Mouse (Mus musculus) CD4-positive, CD25-positive, alpha-beta regulatory T cell, adult 2 months (primary cell): ENCODE data around the gene Dct.
A peak's percentile ranks its signal among the peaks of the same experiment; 100 is the strongest.

Experiments used
- DNase-seq: peaks from one replicate; pipeline ENCODE4 v3.0.0-alpha.2; 2012; ENCODE audit warnings: low read depth, low spot score

Gene Dct

GRCm38 (mm10) chr14:118042963-118043362, 9.1 kb downstream of the Dct start:
- no peak for DNase-seq

GRCm38 (mm10) chr14:118042066-118042762, 9.8 kb downstream of the Dct start:
- DNase-seq: no peak

DNA sequence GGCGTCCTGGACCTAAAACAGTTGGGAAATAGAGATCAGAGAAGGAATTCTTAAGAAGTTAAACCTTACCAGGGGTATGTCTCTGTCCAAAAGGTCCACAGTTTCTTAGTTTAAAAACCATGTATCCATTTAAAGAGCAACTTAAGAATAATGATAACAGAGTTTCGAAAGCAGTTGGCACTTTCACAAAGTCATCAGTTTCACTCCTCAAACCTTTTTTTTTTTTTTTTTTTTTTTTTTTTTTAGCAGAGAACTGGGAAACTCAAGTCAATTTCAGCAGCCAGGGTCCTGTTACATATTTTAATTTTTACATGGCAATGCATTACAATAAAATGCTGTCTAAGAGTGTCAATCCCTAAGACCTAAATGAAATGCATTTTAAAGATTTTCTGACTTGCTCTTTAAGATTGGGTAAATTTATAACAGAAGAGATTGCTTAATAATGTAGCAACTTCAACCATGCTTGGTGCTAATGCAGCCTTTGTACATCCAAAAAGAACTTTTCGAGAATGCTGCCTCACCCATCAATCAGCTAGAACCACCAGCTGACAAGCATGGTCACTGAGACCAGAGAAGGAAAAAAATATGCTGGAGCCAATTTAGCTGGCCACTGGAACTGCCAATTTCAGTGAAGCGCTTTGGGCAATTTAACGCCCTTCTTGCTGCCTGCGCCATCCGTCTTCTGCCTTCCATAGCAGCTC, 11.3 kb downstream of the Dct start:
- no peak for DNase-seq

- DNase-seq: no peak
These were observed 13.0 kb downstream of the Dct start for GRCm38 (mm10) chr14:118039074-118039473.

GRCm38 (mm10) chr14:118027564-118027963, 24.5 kb downstream of the Dct start:
- DNase-seq: no peak

DNA sequence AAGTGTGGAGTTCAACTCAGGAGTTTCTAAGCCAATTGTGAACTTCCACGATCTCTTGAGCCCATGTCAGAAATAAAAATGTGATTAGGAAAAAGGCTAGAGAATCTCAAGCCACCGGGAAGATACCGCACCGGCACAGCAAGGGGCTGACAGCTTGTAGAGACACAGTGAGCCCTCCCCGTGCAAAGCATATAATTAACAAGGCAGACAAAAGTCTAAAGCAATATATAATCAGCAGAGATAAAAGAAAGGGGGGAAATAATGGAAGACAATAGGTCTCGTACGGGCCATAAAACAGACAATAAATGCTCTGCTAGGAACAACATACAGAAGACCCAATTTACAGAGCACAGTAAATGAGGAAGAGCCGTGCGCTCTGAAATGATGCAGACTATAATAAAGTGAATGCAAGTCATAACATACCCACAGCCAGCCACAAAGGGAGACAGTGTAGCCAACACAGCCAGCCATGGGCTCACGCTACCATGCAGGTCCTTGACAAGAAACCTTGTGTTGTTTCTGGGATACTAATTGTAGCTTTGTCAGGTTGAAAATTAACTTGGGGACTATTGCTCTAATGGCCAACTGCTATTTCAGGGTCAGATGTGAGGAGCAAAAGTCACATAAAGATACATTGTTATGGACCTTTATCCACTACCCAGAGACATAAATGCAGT, 30.0 kb downstream of the Dct start:
- no peak for DNase-seq

- DNase-seq: no peak
These were observed 32.7 kb downstream of the Dct start for GRCm38 (mm10) chr14:118019314-118019713.

- DNase-seq: no peak
These were observed 38.8 kb downstream of the Dct start for GRCm38 (mm10) chr14:118013237-118013636.

GRCm38 (mm10) chr14:118009541-118009940, 42.5 kb downstream of the Dct start:
- no peak for DNase-seq

DNA sequence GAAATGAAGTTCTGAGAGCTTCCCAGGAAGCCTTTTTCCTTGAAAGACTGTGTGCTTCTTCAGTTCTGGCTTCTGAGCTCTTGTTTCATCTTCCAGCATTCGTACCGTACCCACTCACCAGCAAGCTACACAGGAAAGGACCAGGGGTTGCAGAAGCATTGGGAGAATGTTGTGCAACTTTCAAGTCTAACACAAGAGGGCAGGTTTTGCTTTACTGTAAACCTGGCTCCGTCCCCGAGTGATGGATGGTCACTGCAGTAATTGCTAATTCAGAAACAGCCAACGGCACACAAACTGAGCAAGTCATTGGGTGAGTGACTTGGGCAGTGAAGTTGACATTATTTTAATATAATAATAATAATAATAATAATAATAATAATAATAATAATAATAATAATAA, 46.3 kb downstream of the Dct start:
- DNase-seq: peak; percentile 4

GRCm38 (mm10) chr14:118004434-118004833, 47.6 kb downstream of the Dct start:
- no peak for DNase-seq

DNA sequence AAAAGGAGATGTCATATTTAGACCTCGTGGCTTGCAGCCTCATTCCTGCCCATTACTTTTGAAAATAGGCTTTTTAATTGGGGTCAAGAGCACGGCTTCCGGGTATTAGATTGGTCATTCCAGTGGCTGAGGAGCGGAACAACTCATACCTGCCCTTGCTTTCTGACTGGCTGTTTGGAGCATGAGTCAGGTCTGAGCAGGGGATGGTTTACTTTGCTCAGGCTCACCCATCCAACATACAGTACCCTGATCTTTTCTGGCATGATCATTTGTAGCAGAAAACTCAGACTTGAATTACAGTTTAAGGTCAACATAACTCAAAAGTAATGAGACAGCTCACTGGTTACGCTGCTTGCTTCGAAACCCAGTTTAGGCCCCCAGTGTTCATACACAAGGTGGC, 58.2 kb downstream of the Dct start:
- DNase-seq: no peak

DNA sequence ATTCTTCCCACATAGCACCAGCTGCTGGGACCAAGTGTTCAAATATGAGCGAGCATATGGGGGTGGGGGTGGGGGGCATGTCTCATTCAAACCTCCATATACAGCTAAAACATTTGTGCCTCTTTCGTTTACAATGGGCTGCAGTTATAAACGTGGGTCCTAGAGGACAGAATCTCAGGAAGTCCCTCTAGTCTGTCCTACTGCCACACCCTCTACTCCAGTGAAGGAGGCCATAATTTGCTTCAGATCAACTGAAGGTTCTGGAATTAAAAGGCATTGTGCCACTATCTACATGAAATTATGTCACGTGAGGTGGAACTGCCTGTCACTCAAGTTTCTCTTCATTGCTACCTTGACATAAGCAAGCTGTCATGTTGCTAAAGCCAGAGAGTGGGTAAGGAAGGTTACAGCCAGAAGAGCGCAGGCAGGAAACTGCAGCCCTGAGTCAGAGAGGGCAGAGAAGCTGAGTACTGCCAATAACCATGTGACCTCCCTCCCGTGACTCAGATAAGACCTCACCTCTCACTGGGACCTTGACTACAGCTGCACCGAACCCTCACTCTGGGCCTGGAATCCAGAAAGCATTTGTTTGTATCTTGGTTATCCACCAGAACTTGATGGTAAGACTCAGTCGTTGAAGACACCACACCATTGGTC, 59.3 kb downstream of the Dct start:
- DNase-seq: no peak

GRCm38 (mm10) chr14:117990203-117990602, 61.8 kb downstream of the Dct start:
- no peak for DNase-seq

DNA sequence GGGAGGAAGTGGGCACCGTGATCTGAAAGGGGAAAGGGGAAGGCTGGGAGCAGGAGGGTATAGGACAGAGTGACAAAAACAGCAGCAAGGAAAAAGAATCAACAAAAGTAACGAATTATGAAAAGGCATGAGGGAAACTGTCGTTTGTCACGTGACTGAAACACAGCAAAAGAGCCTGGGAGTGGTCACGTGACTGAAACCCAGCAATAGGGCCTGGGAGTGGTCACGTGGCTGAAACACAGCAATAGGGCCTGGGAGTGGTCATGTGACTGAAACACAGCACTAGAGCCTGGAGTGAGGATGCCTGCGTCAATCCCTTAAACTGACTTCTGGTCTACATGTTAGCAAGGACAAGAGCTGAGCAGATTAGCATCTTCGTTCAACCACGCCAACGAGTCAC, 63.6 kb downstream of the Dct start:
- DNase-seq: no peak

GRCm38 (mm10) chr14:117981532-117981931, 70.5 kb downstream of the Dct start:
- no peak for DNase-seq

DNA sequence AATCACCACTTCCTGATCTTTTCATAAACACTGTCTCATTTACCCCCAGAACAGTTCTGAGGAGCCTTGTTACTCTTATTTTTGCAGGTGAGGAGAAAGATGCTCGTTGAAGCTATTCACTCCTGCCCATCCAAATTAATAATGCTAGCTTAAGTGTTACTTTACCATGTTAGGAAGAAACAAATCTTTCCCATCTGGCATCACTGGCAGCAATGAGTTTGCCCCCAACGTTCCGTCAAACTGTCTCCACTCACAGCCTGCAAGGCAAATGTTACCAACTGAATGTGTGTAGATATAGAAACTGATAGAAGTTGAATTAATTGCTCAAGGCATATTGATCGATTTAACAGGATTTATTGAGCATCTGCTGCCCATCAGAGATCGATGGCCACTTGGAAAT, 79.5 kb downstream of the Dct start:
- no peak for DNase-seq
